Comparison of ENCODE assay signal across 8 mouse cellular contexts in genomic region chr11:69368356-69369214, GRCm38 (mm10). TPM values are rescaled to one million over a fixed set of nuclear protein-coding genes. Genes with fewer than 3 reads are reported as not detected.
DNase-seq lines count a peak whose midpoint lies in the region; ATAC-seq lines count a peak whose summit lies in the region.

No protein-coding gene starts in this region.

- peaks cover 16% of the 10 kb centered on the region for H3K36me3 ChIP-seq in lung, embryonic 15.5 days

- WGBS in lung, embryonic 15.5 days: under 1% methylated on average over 69 of the region's 106 CpGs

- peak overlapping the region; percentile 87 for H3K4me3 ChIP-seq in lung, embryonic 15.5 days

- peak overlapping the region; percentile 83 for H3K4me2 ChIP-seq in lung, embryonic 15.5 days

- H3K27me3 ChIP-seq in lung, embryonic 15.5 days: no peaks in the 10 kb centered on the region

- no peak for ATAC-seq in lung, embryonic 15.5 days (ENCODE audit: borderline replicate concordance, extremely low read depth, low FRiP score, low TSS enrichment)

- H3K27ac ChIP-seq in lung, embryonic 15.5 days: peak overlapping the region; percentile 100

- H3K9me3 ChIP-seq in lung, embryonic 15.5 days: no peaks in the 10 kb centered on the region

- H3K9ac ChIP-seq in lung, embryonic 15.5 days: peak overlapping the region; percentile 99

- DNase-seq in 3134 (ENCODE audit: extremely low read depth, insufficient read length, low spot score): peak; percentile 65
- peak; percentile 63 for DNase-seq in CD4-positive helper T cell, adult 2 months (ENCODE audit: low read depth, low spot score)
- DNase-seq in cerebellum, postnatal 10 days: peak; percentile 75
- peak; percentile 28 for DNase-seq in heart, adult 8-10 months (ENCODE audit: low spot score)
- peak; percentile 38 for DNase-seq in kidney, adult 9 months
- peak; percentile 49 for DNase-seq in retina, postnatal 7 days (ENCODE audit: low read depth, low spot score)
- DNase-seq in c-Kit-positive CD71-positive TER-119-positive erythroid progenitor cells, embryonic 14.5 days (ENCODE audit: low spot score): no peak

- peaks cover 65% of the 10 kb centered on the region for H3K4me1 ChIP-seq in lung, embryonic 15.5 days

RNA-seq across cellular contexts. Expression of gene Chd3, which starts 0.6 kb away (rescaled TPM):
- total RNA-seq in heart, adult 8-10 months (2022): 10 to 100 TPM; 16.7 to 20.4 (median 18.3) TPM
- polyA plus RNA-seq in lung, embryonic 15.5 days (2015; fragmentation: Nextera tagmentation; extraction: Ambion mirVana): 56.7 and 59.4 TPM in 2 replicates

RNA-seq across cellular contexts. Expression of gene Naa38, which starts 26.7 kb away (rescaled TPM):
- 100 to 1,000 TPM; 109 to 140 (median 120) TPM for total RNA-seq in heart, adult 8-10 months (2022)
- 151 and 168 TPM in 2 replicates for polyA plus RNA-seq in lung, embryonic 15.5 days (2015; fragmentation: Nextera tagmentation; extraction: Ambion mirVana)

RNA-seq across cellular contexts. Expression of gene Cyb5d1, which starts 26.8 kb away (rescaled TPM):
- total RNA-seq in heart, adult 8-10 months (2022): 10 to 100 TPM; 33.3 to 39.8 (median 36.9) TPM
- 28.4 and 31.5 TPM in 2 replicates for polyA plus RNA-seq in lung, embryonic 15.5 days (2015; fragmentation: Nextera tagmentation; extraction: Ambion mirVana)

RNA-seq across cellular contexts. Expression of gene Rnf227, which starts 28.3 kb away (rescaled TPM):
- under 1 TPM; 0.34 to 0.44 (median 0.39) TPM for total RNA-seq in heart, adult 8-10 months (2022)
- 12.0 and 14.8 TPM in 2 replicates for polyA plus RNA-seq in lung, embryonic 15.5 days (2015; fragmentation: Nextera tagmentation; extraction: Ambion mirVana)

RNA-seq across cellular contexts. Expression of gene Tmem88, which starts 29.4 kb away (rescaled TPM):
- 10 to 100 TPM; 13.2 to 24.7 (median 19.5) TPM for total RNA-seq in heart, adult 8-10 months (2022)
- 46.7 and 49.8 TPM in 2 replicates for polyA plus RNA-seq in lung, embryonic 15.5 days (2015; fragmentation: Nextera tagmentation; extraction: Ambion mirVana)
